Mouse (Mus musculus): Measurements from ENCODE around the gene Alcam.

GRCm38 (mm10) chr16:52329420-52329819 lies 124.5 kb downstream of the Alcam start:
- TF ChIP-seq CTCF (IDR thresholded peaks at IDR 0.05), result no peak
- no peak for TF ChIP-seq EP300 (IDR thresholded peaks at IDR 0.05)

Measured in lung, postnatal 0 days (tissue).